ENCODE assay signal across 9 mouse cellular contexts in genomic region chr17:48416425-48417195, GRCm38 (mm10). TPM values are rescaled to one million over a fixed set of nuclear protein-coding genes. Genes with fewer than 3 reads are reported as not detected.
DNase-seq lines count a peak whose midpoint lies in the region; ATAC-seq and TF ChIP-seq lines count a peak whose summit lies in the region.
"Had no signal": no experiment of that assay in that cellular context is flagged by ENCODE, and none has a peak within 500 bp of the region (broad histone marks: within the 10 kb centered on the region; RNA-seq: fewer than 3 reads in every experiment).

No protein-coding gene starts in this region.

- no peaks in the 10 kb centered on the region for H3K9me3 ChIP-seq in heart, embryonic 10.5 days
- no peaks in the 10 kb centered on the region for H3K9me3 ChIP-seq in forebrain, embryonic 16.5 days (ENCODE audit: control insufficient read depth, low read length)
- H3K9me3 ChIP-seq in intestine, embryonic 15.5 days: no peaks in the 10 kb centered on the region
- no peaks in the 10 kb centered on the region for H3K9me3 ChIP-seq in limb, embryonic 12.5 days
- no peaks in the 10 kb centered on the region for H3K9me3 ChIP-seq in midbrain, embryonic 13.5 days
- no peaks in the 10 kb centered on the region for H3K9me3 ChIP-seq in stomach, embryonic 15.5 days
- H3K9me3 ChIP-seq: megakaryocyte, embryonic 14.5 days had no signal

- H3K27ac ChIP-seq in heart, embryonic 10.5 days: no peak overlapping the region
- H3K27ac ChIP-seq in bone marrow macrophage, adult 2 months (ENCODE audit: insufficient read depth, low read depth, low read length): no peak overlapping the region
- H3K27ac ChIP-seq in forebrain, embryonic 16.5 days (ENCODE audit: low read length): no peak overlapping the region
- no peak overlapping the region for H3K27ac ChIP-seq in intestine, embryonic 15.5 days
- H3K27ac ChIP-seq in limb, embryonic 12.5 days: 0 out of 2 replicates have a peak overlapping the region, but pooled peaks have one; percentile 41
- H3K27ac ChIP-seq in midbrain, embryonic 13.5 days: no peak overlapping the region
- H3K27ac ChIP-seq in stomach, embryonic 15.5 days: no peak overlapping the region

- no peak overlapping the region for H3K4me2 ChIP-seq in forebrain, embryonic 16.5 days (ENCODE audit: low read length)
- no peak overlapping the region for H3K4me2 ChIP-seq in intestine, embryonic 15.5 days (replicated peaks)
- no peak overlapping the region for H3K4me2 ChIP-seq in limb, embryonic 12.5 days
- no peak overlapping the region for H3K4me2 ChIP-seq in midbrain, embryonic 13.5 days (replicated peaks)
- H3K4me2 ChIP-seq in stomach, embryonic 15.5 days: no peak overlapping the region

- DNase-seq in heart, adult 18-20 months: peak; percentile 45 to 80
- DNase-seq in heart, embryonic 10.5 days (ENCODE audit: low spot score): no peak

- 88% methylated on average over 14 of the region's 14 CpGs for WGBS in heart, embryonic 10.5 days
- 88% methylated on average over 14 of the region's 14 CpGs for WGBS in forebrain, embryonic 16.5 days
- WGBS in intestine, embryonic 15.5 days: 87% methylated on average over 14 of the region's 14 CpGs
- 90% methylated on average over 14 of the region's 14 CpGs for WGBS in limb, embryonic 12.5 days
- 90% methylated on average over 14 of the region's 14 CpGs for WGBS in midbrain, embryonic 13.5 days
- WGBS in stomach, embryonic 15.5 days: 77% methylated on average over 14 of the region's 14 CpGs

- peak; percentile 75 for ATAC-seq in forebrain, embryonic 16.5 days
- peak; percentile 62 for ATAC-seq in intestine, embryonic 15.5 days
- ATAC-seq in limb, embryonic 12.5 days (ENCODE audit: insufficient number of reproducible peaks, insufficient read depth, low FRiP score, low TSS enrichment, low read depth): peak; percentile 44; the same call in 1 of the 2 replicates
- peak; percentile 89 for ATAC-seq in midbrain, embryonic 13.5 days
- ATAC-seq in stomach, embryonic 15.5 days (ENCODE audit: insufficient read depth, low FRiP score, low read depth): peak; percentile 71; the same call in 1 of the 2 replicates

- TF ChIP-seq CTCF in bone marrow macrophage, adult 2 months (IDR thresholded peaks at IDR 0.05; ENCODE audit: low read depth, low read length): 0 out of 2 replicates have a peak, but pooled peaks have one; percentile 15

- peaks cover 82% of the 10 kb centered on the region for H3K36me3 ChIP-seq in heart, embryonic 10.5 days
- no peaks in the 10 kb centered on the region; the same call in 1 of the 2 replicates for H3K36me3 ChIP-seq in forebrain, embryonic 16.5 days (ENCODE audit: control insufficient read depth, insufficient read depth)
- H3K36me3 ChIP-seq in intestine, embryonic 15.5 days: peaks cover 19% of the 10 kb centered on the region
- peaks cover 61% of the 10 kb centered on the region for H3K36me3 ChIP-seq in limb, embryonic 12.5 days
- peaks cover 30% of the 10 kb centered on the region for H3K36me3 ChIP-seq in midbrain, embryonic 13.5 days
- peaks cover 14% of the 10 kb centered on the region; the same call in 1 of the 2 replicates for H3K36me3 ChIP-seq in stomach, embryonic 15.5 days

- TF ChIP-seq POLR2A in bone marrow macrophage, adult 2 months (IDR thresholded peaks at IDR 0.05; ENCODE audit: borderline replicate concordance, low read depth, low read length): no peak

- no peak overlapping the region for H3K4me3 ChIP-seq in heart, embryonic 10.5 days
- no peak overlapping the region for H3K4me3 ChIP-seq in bone marrow macrophage, adult 2 months (ENCODE audit: insufficient read depth, low read length)
- H3K4me3 ChIP-seq in forebrain, embryonic 16.5 days (replicated peaks; ENCODE audit: low read length): no peak overlapping the region
- H3K4me3 ChIP-seq in intestine, embryonic 15.5 days (replicated peaks): no peak overlapping the region
- H3K4me3 ChIP-seq in limb, embryonic 12.5 days (replicated peaks): no peak overlapping the region
- H3K4me3 ChIP-seq in midbrain, embryonic 13.5 days (replicated peaks): no peak overlapping the region
- no peak overlapping the region for H3K4me3 ChIP-seq in stomach, embryonic 15.5 days (replicated peaks)

- no peaks in the 10 kb centered on the region for H3K27me3 ChIP-seq in heart, embryonic 10.5 days (ENCODE audit: insufficient read depth, poor library complexity, severe bottlenecking)
- H3K27me3 ChIP-seq in forebrain, embryonic 16.5 days (replicated peaks; ENCODE audit: control insufficient read depth, insufficient read depth, low read length): no peaks in the 10 kb centered on the region
- H3K27me3 ChIP-seq in intestine, embryonic 15.5 days (replicated peaks): no peaks in the 10 kb centered on the region
- no peaks in the 10 kb centered on the region for H3K27me3 ChIP-seq in limb, embryonic 12.5 days
- H3K27me3 ChIP-seq in midbrain, embryonic 13.5 days: no peaks in the 10 kb centered on the region
- no peaks in the 10 kb centered on the region for H3K27me3 ChIP-seq in stomach, embryonic 15.5 days (replicated peaks)
- H3K27me3 ChIP-seq: megakaryocyte, embryonic 14.5 days had no signal

- peaks cover 24% of the 10 kb centered on the region for H3K4me1 ChIP-seq in heart, embryonic 10.5 days
- peaks cover 12% of the 10 kb centered on the region for H3K4me1 ChIP-seq in bone marrow macrophage, adult 2 months (ENCODE audit: control insufficient read depth, insufficient read depth, low read length)
- H3K4me1 ChIP-seq in forebrain, embryonic 16.5 days (replicated peaks; ENCODE audit: control insufficient read depth, insufficient read depth, low read length): peaks cover 6% of the 10 kb centered on the region; the same call in 1 of the 2 replicates
- H3K4me1 ChIP-seq in intestine, embryonic 15.5 days (replicated peaks): peaks cover 10% of the 10 kb centered on the region; the same call in 1 of the 2 replicates
- no peaks in the 10 kb centered on the region for H3K4me1 ChIP-seq in limb, embryonic 12.5 days (replicated peaks)
- H3K4me1 ChIP-seq in midbrain, embryonic 13.5 days (replicated peaks): peaks cover 7% of the 10 kb centered on the region
- 0 out of 2 replicates have a peak, but pooled peaks cover 4% of the 10 kb centered on the region for H3K4me1 ChIP-seq in stomach, embryonic 15.5 days

- H3K9ac ChIP-seq in forebrain, embryonic 16.5 days (replicated peaks; ENCODE audit: low read depth, low read length): no peak overlapping the region
- no peak overlapping the region for H3K9ac ChIP-seq in intestine, embryonic 15.5 days
- no peak overlapping the region for H3K9ac ChIP-seq in limb, embryonic 12.5 days (replicated peaks)
- no peak overlapping the region for H3K9ac ChIP-seq in midbrain, embryonic 13.5 days (replicated peaks)
- H3K9ac ChIP-seq in stomach, embryonic 15.5 days: no peak overlapping the region

RNA-seq across cellular contexts. Expression of gene Oard1, which starts 6.8 kb away (rescaled TPM):
- 10 to 100 TPM; 17.3 to 21.3 TPM for total RNA-seq in heart, adult 18-20 months (2021)
- polyA plus RNA-seq in heart, embryonic 10.5 days (2016; fragmentation: Nextera tagmentation; extraction: Ambion mirVana): 56.7 and 78.1 TPM in 2 replicates
- 29.3 and 38.4 TPM in 2 replicates for polyA plus RNA-seq in bone marrow macrophage, adult 2 months (2012; ENCODE audit: insufficient read depth, insufficient read length, missing spikeins)
- polyA plus RNA-seq in forebrain, embryonic 16.5 days (2015; fragmentation: Nextera tagmentation; extraction: Ambion mirVana): 49.1 and 54.5 TPM in 2 replicates
- polyA plus RNA-seq in intestine, embryonic 15.5 days (2015; fragmentation: Nextera tagmentation; extraction: Ambion mirVana): 72.8 and 73.2 TPM in 2 replicates
- polyA plus RNA-seq in limb, embryonic 12.5 days (2016; fragmentation: Nextera tagmentation; extraction: Ambion mirVana): 59.5 and 61.4 TPM in 2 replicates
- polyA plus RNA-seq in midbrain, embryonic 13.5 days (2015; fragmentation: Nextera tagmentation; extraction: Ambion mirVana): 65.6 and 67.0 TPM in 2 replicates
- 61.1 and 68.7 TPM in 2 replicates for polyA plus RNA-seq in stomach, embryonic 15.5 days (2015; fragmentation: Nextera tagmentation; extraction: Ambion mirVana)

RNA-seq across cellular contexts. Expression of gene Nfya, which starts 6.9 kb away (rescaled TPM):
- total RNA-seq in heart, adult 18-20 months (2021): 10 to 100 TPM; 18.8 to 21.7 TPM
- 13.7 and 17.3 TPM in 2 replicates for polyA plus RNA-seq in heart, embryonic 10.5 days (2016; fragmentation: Nextera tagmentation; extraction: Ambion mirVana)
- 62.7 and 63.7 TPM in 2 replicates for polyA plus RNA-seq in bone marrow macrophage, adult 2 months (2012; ENCODE audit: insufficient read depth, insufficient read length, missing spikeins)
- polyA plus RNA-seq in forebrain, embryonic 16.5 days (2015; fragmentation: Nextera tagmentation; extraction: Ambion mirVana): 19.7 and 21.8 TPM in 2 replicates
- polyA plus RNA-seq in intestine, embryonic 15.5 days (2015; fragmentation: Nextera tagmentation; extraction: Ambion mirVana): 11.2 and 12.5 TPM in 2 replicates
- polyA plus RNA-seq in limb, embryonic 12.5 days (2016; fragmentation: Nextera tagmentation; extraction: Ambion mirVana): 19.7 and 21.3 TPM in 2 replicates
- 14.2 and 15.9 TPM in 2 replicates for polyA plus RNA-seq in midbrain, embryonic 13.5 days (2015; fragmentation: Nextera tagmentation; extraction: Ambion mirVana)
- polyA plus RNA-seq in stomach, embryonic 15.5 days (2015; fragmentation: Nextera tagmentation; extraction: Ambion mirVana): 11.4 and 12.3 TPM in 2 replicates

RNA-seq across cellular contexts. Expression of gene Apobec2, which starts 16.1 kb away (rescaled TPM):
- total RNA-seq in heart, adult 18-20 months (2021): 100 to 1,000 TPM; 211 to 226 TPM
- polyA plus RNA-seq in heart, embryonic 10.5 days (2016; fragmentation: Nextera tagmentation; extraction: Ambion mirVana): 142 and 213 TPM in 2 replicates
- polyA plus RNA-seq in bone marrow macrophage, adult 2 months (2012; ENCODE audit: insufficient read depth, insufficient read length, missing spikeins): not detected in 2 replicates
- 0.29 and 0.43 TPM in 2 replicates for polyA plus RNA-seq in forebrain, embryonic 16.5 days (2015; fragmentation: Nextera tagmentation; extraction: Ambion mirVana)
- polyA plus RNA-seq in intestine, embryonic 15.5 days (2015; fragmentation: Nextera tagmentation; extraction: Ambion mirVana): 3.8 and 4.1 TPM in 2 replicates
- polyA plus RNA-seq in limb, embryonic 12.5 days (2016; fragmentation: Nextera tagmentation; extraction: Ambion mirVana): 8.1 and 8.2 TPM in 2 replicates
- polyA plus RNA-seq in midbrain, embryonic 13.5 days (2015; fragmentation: Nextera tagmentation; extraction: Ambion mirVana): 0.46 and 0.58 TPM in 2 replicates
- 4.4 and 5.2 TPM in 2 replicates for polyA plus RNA-seq in stomach, embryonic 15.5 days (2015; fragmentation: Nextera tagmentation; extraction: Ambion mirVana)

RNA-seq across cellular contexts. Expression of gene Tspo2, which starts 34.7 kb away (rescaled TPM):
- under 1 TPM; 0.55 to 0.62 TPM for total RNA-seq in heart, adult 18-20 months (2021)
- 0.43 and 0.67 TPM in 2 replicates for polyA plus RNA-seq in heart, embryonic 10.5 days (2016; fragmentation: Nextera tagmentation; extraction: Ambion mirVana)
- not detected in 2 replicates for polyA plus RNA-seq in bone marrow macrophage, adult 2 months (2012; ENCODE audit: insufficient read depth, insufficient read length, missing spikeins)
- polyA plus RNA-seq in forebrain, embryonic 16.5 days (2015; fragmentation: Nextera tagmentation; extraction: Ambion mirVana): 2.0 and 2.5 TPM in 2 replicates
- 3.5 and 4.4 TPM in 2 replicates for polyA plus RNA-seq in intestine, embryonic 15.5 days (2015; fragmentation: Nextera tagmentation; extraction: Ambion mirVana)
- 2.1 and 3.0 TPM in 2 replicates for polyA plus RNA-seq in limb, embryonic 12.5 days (2016; fragmentation: Nextera tagmentation; extraction: Ambion mirVana)
- polyA plus RNA-seq in midbrain, embryonic 13.5 days (2015; fragmentation: Nextera tagmentation; extraction: Ambion mirVana): 3.2 and 3.5 TPM in 2 replicates
- 6.8 and 13.6 TPM in 2 replicates for polyA plus RNA-seq in stomach, embryonic 15.5 days (2015; fragmentation: Nextera tagmentation; extraction: Ambion mirVana)

RNA-seq across cellular contexts. Expression of gene Unc5cl, which starts 38.1 kb away (rescaled TPM):
- total RNA-seq in heart, adult 18-20 months (2021): under 1 TPM in 1 of 2 experiments, not detected in 1; 0.36 TPM
- 0.20 and 0.26 TPM in 2 replicates for polyA plus RNA-seq in heart, embryonic 10.5 days (2016; fragmentation: Nextera tagmentation; extraction: Ambion mirVana)
- not detected in 2 replicates for polyA plus RNA-seq in bone marrow macrophage, adult 2 months (2012; ENCODE audit: insufficient read depth, insufficient read length, missing spikeins)
- polyA plus RNA-seq in forebrain, embryonic 16.5 days (2015; fragmentation: Nextera tagmentation; extraction: Ambion mirVana): 0.19 TPM in 1 of 2 replicates, not detected in the other
- polyA plus RNA-seq in intestine, embryonic 15.5 days (2015; fragmentation: Nextera tagmentation; extraction: Ambion mirVana): 36.3 and 38.9 TPM in 2 replicates
- polyA plus RNA-seq in limb, embryonic 12.5 days (2016; fragmentation: Nextera tagmentation; extraction: Ambion mirVana): 0.12 and 0.28 TPM in 2 replicates
- polyA plus RNA-seq in midbrain, embryonic 13.5 days (2015; fragmentation: Nextera tagmentation; extraction: Ambion mirVana): 0.23 TPM in 2 replicates
- polyA plus RNA-seq in stomach, embryonic 15.5 days (2015; fragmentation: Nextera tagmentation; extraction: Ambion mirVana): 14.3 and 16.8 TPM in 2 replicates

Comparison
In these comparisons a context has a peak if more than half of its experiments do, and no peak if none do; other contexts are left out.
1. RNA of gene Apobec2, which starts 16.1 kb away (polyA plus RNA-seq): 142 to 213 TPM in heart, embryonic 10.5 days; 8.1 to 8.2 TPM in limb, embryonic 12.5 days, 4.4 to 5.2 TPM in stomach, embryonic 15.5 days, 3.8 to 4.1 TPM in intestine, embryonic 15.5 days, 0.46 to 0.58 TPM in midbrain, embryonic 13.5 days, 0.29 to 0.43 TPM in forebrain, embryonic 16.5 days and not detected in bone marrow macrophage, adult 2 months; every median in the first group is over 10 times any median in the second.
2. Peak in every context shown above with its lines, with median percentiles within 50 percentile points of each other: ATAC-seq.